In the genomic region with DNA sequence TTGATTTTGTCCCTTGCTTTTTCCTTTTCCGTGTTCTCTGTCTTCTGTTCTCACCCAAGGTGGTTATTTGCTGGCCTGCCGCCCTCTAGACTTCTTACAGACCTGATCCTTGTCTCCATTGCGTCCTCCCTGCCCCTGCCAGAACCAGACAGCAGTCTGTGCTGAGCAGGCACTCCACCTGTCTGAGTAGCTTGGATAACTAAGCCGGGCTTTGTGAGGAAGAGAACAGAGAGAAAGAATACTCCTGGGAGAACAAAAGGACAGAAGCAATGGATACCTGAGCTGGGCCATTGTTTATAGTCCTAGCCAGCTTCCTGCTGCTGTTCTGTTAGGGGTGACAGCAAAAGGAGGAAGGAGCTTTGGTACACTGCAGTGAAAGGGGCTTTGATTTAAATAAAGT, we compare ENCODE assay signal across 26 mouse cellular contexts.
DNase-seq lines count a peak whose midpoint lies in the region; ATAC-seq lines count a peak whose summit lies in the region.
"Had no signal": no experiment of that assay in that cellular context is flagged by ENCODE, and none has a peak within 500 bp of the region (broad histone marks: within the 10 kb centered on the region; RNA-seq: fewer than 3 reads in every experiment).

No protein-coding gene starts in this region.

- H3K27ac ChIP-seq in lung, embryonic 15.5 days, result 0 out of 2 replicates have a peak overlapping the region, but pooled peaks have one; percentile 18
- peak overlapping the region; percentile 35; the same call in 1 of the 2 replicates for H3K27ac ChIP-seq in embryonic facial prominence, embryonic 10.5 days (replicated peaks)
- H3K27ac ChIP-seq in embryonic facial prominence, embryonic 15.5 days (replicated peaks), result 0 out of 2 replicates have a peak overlapping the region, but pooled peaks have one; percentile 7
- H3K27ac ChIP-seq: embryonic facial prominence, embryonic 12.5 days; heart, embryonic 15.5 days; hindbrain, embryonic 10.5 days; hindbrain, embryonic 13.5 days; intestine, embryonic 15.5 days had no signal

- no peak for ATAC-seq in lung, embryonic 15.5 days (ENCODE audit: borderline replicate concordance, extremely low read depth, low FRiP score, low TSS enrichment)
- ATAC-seq in embryonic facial prominence, embryonic 15.5 days (ENCODE audit: insufficient number of reproducible peaks, low FRiP score, low TSS enrichment, low read depth), result no peak
- ATAC-seq: CD4-positive, CD25-positive, alpha-beta regulatory T cell, adult 4 months; forebrain, embryonic 14.5 days; forebrain, postnatal 0 days; hindbrain, embryonic 16.5 days; intestine, embryonic 15.5 days had no signal

- DNase-seq in lung, postnatal 4 days, result no peak
- peak; percentile 21 for DNase-seq in R1 (ENCODE audit: low read depth, low spot score)
- no peak for DNase-seq in embryonic facial prominence, embryonic 10.5 days (ENCODE audit: low spot score)
- DNase-seq in frontal cortex, adult 2 months (ENCODE audit: extremely low spot score in 1 of 2, low spot score in 1 of 2), result no peak
- no peak for DNase-seq in adrenal gland, adult 18-20 months (ENCODE audit: low spot score in 2 of 2)
- DNase-seq: adrenal gland, adult 8-10 months; adrenal gland, postnatal 25 days; cerebellum, adult 18-20 months; cerebellum, adult 9-10 months; cerebellum, postnatal 14 days; forebrain, postnatal 0 days; gastrocnemius, postnatal 25 days; heart, postnatal 10 days; heart, postnatal 36 days; kidney, adult 2 months had no signal

- no peaks in the 10 kb centered on the region for H3K27me3 ChIP-seq in lung, embryonic 15.5 days
- no peaks in the 10 kb centered on the region for H3K27me3 ChIP-seq in embryonic facial prominence, embryonic 10.5 days (replicated peaks; ENCODE audit: low read depth, poor library complexity, severe bottlenecking)
- H3K27me3 ChIP-seq in embryonic facial prominence, embryonic 15.5 days, result no peaks in the 10 kb centered on the region
- H3K27me3 ChIP-seq: embryonic facial prominence, embryonic 12.5 days; heart, embryonic 12.5 days; heart, embryonic 15.5 days; hindbrain, embryonic 13.5 days; intestine, embryonic 15.5 days had no signal

- H3K4me1 ChIP-seq in lung, embryonic 15.5 days, result peaks cover 14% of the 10 kb centered on the region
- H3K4me1 ChIP-seq in embryonic facial prominence, embryonic 10.5 days, result 0 out of 2 replicates have a peak, but pooled peaks cover 3% of the 10 kb centered on the region
- peaks cover 4% of the 10 kb centered on the region; the same call in 1 of the 2 replicates for H3K4me1 ChIP-seq in embryonic facial prominence, embryonic 15.5 days
- H3K4me1 ChIP-seq: embryonic facial prominence, embryonic 12.5 days; hindbrain, embryonic 13.5 days had no signal

- H3K4me3 ChIP-seq in lung, embryonic 15.5 days, result no peak overlapping the region
- no peak overlapping the region for H3K4me3 ChIP-seq in embryonic facial prominence, embryonic 10.5 days
- H3K4me3 ChIP-seq in embryonic facial prominence, embryonic 15.5 days (replicated peaks), result no peak overlapping the region
- H3K4me3 ChIP-seq: embryonic facial prominence, embryonic 12.5 days; heart, embryonic 12.5 days; heart, embryonic 15.5 days; hindbrain, embryonic 10.5 days; hindbrain, embryonic 13.5 days; intestine, embryonic 15.5 days had no signal

- H3K9me3 ChIP-seq in lung, embryonic 15.5 days, result no peaks in the 10 kb centered on the region
- no peaks in the 10 kb centered on the region for H3K9me3 ChIP-seq in embryonic facial prominence, embryonic 10.5 days
- no peaks in the 10 kb centered on the region for H3K9me3 ChIP-seq in embryonic facial prominence, embryonic 15.5 days (replicated peaks)
- H3K9me3 ChIP-seq: embryonic facial prominence, embryonic 12.5 days; heart, embryonic 12.5 days; heart, embryonic 15.5 days; hindbrain, embryonic 10.5 days; hindbrain, embryonic 13.5 days; intestine, embryonic 15.5 days had no signal

- H3K36me3 ChIP-seq in lung, embryonic 15.5 days, result peaks cover 3% of the 10 kb centered on the region
- peaks cover 15% of the 10 kb centered on the region for H3K36me3 ChIP-seq in embryonic facial prominence, embryonic 10.5 days (replicated peaks)
- H3K36me3 ChIP-seq in embryonic facial prominence, embryonic 15.5 days, result peaks cover 6% of the 10 kb centered on the region; the same call in 1 of the 2 replicates

- no peak overlapping the region; the same call in 1 of the 2 replicates for H3K9ac ChIP-seq in lung, embryonic 15.5 days
- H3K9ac ChIP-seq in embryonic facial prominence, embryonic 15.5 days, result no peak overlapping the region
- H3K9ac ChIP-seq: embryonic facial prominence, embryonic 12.5 days; forebrain, postnatal 0 days; heart, embryonic 12.5 days; heart, embryonic 15.5 days; hindbrain, embryonic 13.5 days; intestine, embryonic 15.5 days had no signal

- no peak overlapping the region for H3K4me2 ChIP-seq in lung, embryonic 15.5 days
- no peak overlapping the region for H3K4me2 ChIP-seq in embryonic facial prominence, embryonic 15.5 days (replicated peaks)
- H3K4me2 ChIP-seq: embryonic facial prominence, embryonic 12.5 days; heart, embryonic 12.5 days; heart, embryonic 15.5 days; hindbrain, embryonic 13.5 days; intestine, embryonic 15.5 days had no signal

- WGBS in lung, embryonic 15.5 days, result 59% methylated on average over 4 of the region's 4 CpGs
- WGBS in embryonic facial prominence, embryonic 10.5 days, result 45% methylated on average over 4 of the region's 4 CpGs
- 60% methylated on average over 4 of the region's 4 CpGs for WGBS in embryonic facial prominence, embryonic 15.5 days
